Comparison of ENCODE assay signal across 12 mouse cellular contexts in genomic region chr10:37342675-37343074, GRCm38 (mm10).
DNase-seq lines count a peak whose midpoint lies in the region; ATAC-seq and TF ChIP-seq lines count a peak whose summit lies in the region.
"Had no signal": no experiment of that assay in that cellular context is flagged by ENCODE, and none has a peak within 500 bp of the region (broad histone marks: within the 10 kb centered on the region; RNA-seq: fewer than 3 reads in every experiment).

No protein-coding gene starts in this region.

- H3K4me1 ChIP-seq in stomach, embryonic 14.5 days (ENCODE audit: control insufficient read depth, insufficient read depth, low read length), result no peaks in the 10 kb centered on the region
- H3K4me1 ChIP-seq in stomach, postnatal 0 days (replicated peaks; ENCODE audit: control insufficient read depth, insufficient read depth), result no peaks in the 10 kb centered on the region; the same call in 1 of the 2 replicates
- H3K4me1 ChIP-seq: heart, embryonic 15.5 days had no signal

- no peak overlapping the region for H3K9ac ChIP-seq in stomach, embryonic 14.5 days (replicated peaks; ENCODE audit: low read depth, low read length)
- no peak overlapping the region for H3K9ac ChIP-seq in stomach, postnatal 0 days (ENCODE audit: low read length)
- H3K9ac ChIP-seq: heart, embryonic 15.5 days had no signal

- TF ChIP-seq EP300 in stomach, postnatal 0 days (optimal IDR thresholded peaks at IDR 0.05), result no peak

- peak; percentile 25 for DNase-seq in heart, postnatal 4 days
- no peak for DNase-seq in heart, postnatal 25 days (ENCODE audit: low spot score)
- DNase-seq in stomach, postnatal 0 days (ENCODE audit: low spot score), result no peak
- peak; percentile 59 to 67 for DNase-seq in cerebellum, postnatal 10 days
- no peak for DNase-seq in gastrocnemius, postnatal 4 days (ENCODE audit: low spot score in 2 of 2)
- DNase-seq: adrenal gland, postnatal 36 days; kidney, adult 2 months; right cerebral cortex, postnatal 14 days; thymus, postnatal 25 days had no signal

- no peak overlapping the region for H3K4me3 ChIP-seq in stomach, embryonic 14.5 days (ENCODE audit: low read depth, low read length)
- H3K4me3 ChIP-seq in stomach, postnatal 0 days (ENCODE audit: low read depth, low read length), result no peak overlapping the region
- H3K4me3 ChIP-seq: heart, embryonic 15.5 days had no signal

- H3K36me3 ChIP-seq in stomach, embryonic 14.5 days (ENCODE audit: control insufficient read depth, insufficient read depth, low read length), result no peaks in the 10 kb centered on the region
- H3K36me3 ChIP-seq in stomach, postnatal 0 days (ENCODE audit: control insufficient read depth, insufficient read depth, low read length), result no peaks in the 10 kb centered on the region
- H3K36me3 ChIP-seq: heart, embryonic 15.5 days had no signal

- no peak overlapping the region for H3K4me2 ChIP-seq in stomach, embryonic 14.5 days (replicated peaks; ENCODE audit: low read depth, low read length)
- no peak overlapping the region for H3K4me2 ChIP-seq in stomach, postnatal 0 days (replicated peaks; ENCODE audit: low read depth)
- H3K4me2 ChIP-seq: heart, embryonic 15.5 days had no signal

- H3K27ac ChIP-seq in stomach, embryonic 14.5 days (ENCODE audit: low read length), result no peak overlapping the region
- no peak overlapping the region for H3K27ac ChIP-seq in stomach, postnatal 0 days (replicated peaks)
- H3K27ac ChIP-seq: heart, embryonic 15.5 days had no signal

- H3K27me3 ChIP-seq in stomach, embryonic 14.5 days (ENCODE audit: control insufficient read depth, insufficient read depth, low read length), result no peaks in the 10 kb centered on the region
- no peaks in the 10 kb centered on the region for H3K27me3 ChIP-seq in stomach, postnatal 0 days (ENCODE audit: control insufficient read depth, insufficient read depth, low read length)
- H3K27me3 ChIP-seq: heart, embryonic 15.5 days had no signal

- H3K9me3 ChIP-seq in stomach, embryonic 14.5 days (ENCODE audit: control insufficient read depth, low read depth, low read length), result no peaks in the 10 kb centered on the region
- no peaks in the 10 kb centered on the region for H3K9me3 ChIP-seq in stomach, postnatal 0 days (ENCODE audit: control insufficient read depth, low read length)
- H3K9me3 ChIP-seq: heart, embryonic 15.5 days had no signal

- intact Hi-C loops in heart, postnatal 25 days (cut with DNase I), result no loop called here

- ATAC-seq in stomach, embryonic 14.5 days (ENCODE audit: insufficient number of reproducible peaks, insufficient read depth, low FRiP score, low read depth), result peak; percentile 53; the same call in 1 of the 2 replicates
- ATAC-seq in stomach, postnatal 0 days (ENCODE audit: low FRiP score, low TSS enrichment), result no peak
- no peak for ATAC-seq in erythroid progenitor cell, adult 5-6 weeks (replicated peaks; ENCODE audit: low FRiP score, poor library complexity, severe bottlenecking)

- TF ChIP-seq CTCF in stomach, postnatal 0 days (IDR thresholded peaks at IDR 0.05; ENCODE audit: low read depth), result no peak

Comparison
In these comparisons a context has a peak if more than half of its experiments do, and no peak if none do; other contexts are left out.
1. DNase-seq: peak in heart, postnatal 4 days (single experiment) and cerebellum, postnatal 10 days (2 of 2); none in heart, postnatal 25 days (single experiment), stomach, postnatal 0 days (single experiment) and gastrocnemius, postnatal 4 days (0 of 2).